Mouse (Mus musculus): ENCODE measurements at regions not wholly inside any gene's neighbourhood (a gene's known extent, or its start where the extent isn't known, plus 50 kb on each side); places are given as distances from the start of the nearest gene placed in this dataset.

- Histone ChIP-seq H3K9ac (ENCODE audit: low read depth, low read length) (no peak overlapping the region), H3K27ac (ENCODE audit: low read length) (0 out of 2 replicates have a peak overlapping the region, but pooled peaks have one; percentile 4), H3K4me1 (ENCODE audit: control insufficient read depth, insufficient read depth, low read length) (peaks cover 11% of the 10 kb centered on the region; the same call in 1 of the 2 replicates), H3K36me3 (ENCODE audit: control insufficient read depth, insufficient read depth, low read length) (no peaks in the 10 kb centered on the region), H3K4me3 (ENCODE audit: low read depth, low read length) (no peak overlapping the region), H3K4me2 (ENCODE audit: low read length) (no peak overlapping the region), H3K27me3 (ENCODE audit: control insufficient read depth, insufficient read depth, low read depth, low read length) (no peaks in the 10 kb centered on the region), H3K9me3 (replicated peaks; ENCODE audit: control insufficient read depth, low read length, poor library complexity, severe bottlenecking) (no peaks in the 10 kb centered on the region)
- 43% methylated on average over 11 of the region's 11 CpGs for WGBS
- ATAC-seq: no peak
Measured at GRCm38 (mm10) chr12:106607655-106608337, 597.8 kb downstream of the Vrk1 start.

DNA sequence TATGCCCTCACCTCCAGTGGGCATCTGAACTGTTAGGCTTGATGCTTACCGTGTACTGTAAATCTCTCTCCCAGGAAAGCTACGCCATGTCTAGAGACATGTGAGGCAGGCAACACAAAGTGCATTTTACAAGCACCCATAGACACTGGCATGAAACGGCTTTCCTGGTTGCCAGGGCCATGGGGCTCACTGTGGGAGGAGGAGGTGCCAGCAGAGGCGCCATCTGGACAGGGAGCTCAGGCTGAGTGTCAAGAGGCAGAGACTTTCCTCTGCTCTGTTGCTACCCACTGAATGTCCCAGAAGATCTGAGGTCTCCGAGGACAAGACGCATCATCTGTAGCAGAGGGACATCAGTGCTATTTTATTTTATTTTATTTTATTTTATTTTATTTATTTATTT lies 608.7 kb downstream of the Vrk1 start:
- Histone ChIP-seq H3K36me3 (ENCODE audit: control insufficient read depth, insufficient read depth, low read length) (no peaks in the 10 kb centered on the region), H3K9ac (ENCODE audit: low read depth, low read length) (no peak overlapping the region), H3K9me3 (replicated peaks; ENCODE audit: control insufficient read depth, low read length, poor library complexity, severe bottlenecking) (no peaks in the 10 kb centered on the region), H3K27me3 (ENCODE audit: control insufficient read depth, insufficient read depth, low read depth, low read length) (no peaks in the 10 kb centered on the region), H3K4me1 (ENCODE audit: control insufficient read depth, insufficient read depth, low read length) (no peaks in the 10 kb centered on the region; the same call in 1 of the 2 replicates), H3K4me3 (ENCODE audit: low read depth, low read length) (no peak overlapping the region), H3K4me2 (ENCODE audit: low read length) (no peak overlapping the region), H3K27ac (ENCODE audit: low read length) (no peak overlapping the region)
- 96% methylated on average over 6 of the region's 6 CpGs for WGBS
- no peak for ATAC-seq

- Histone ChIP-seq H3K36me3 (ENCODE audit: control insufficient read depth, insufficient read depth, low read length) (no peaks in the 10 kb centered on the region), H3K27ac (ENCODE audit: low read length) (peak overlapping the region; percentile 73), H3K4me3 (ENCODE audit: low read depth, low read length) (no peak overlapping the region), H3K9me3 (replicated peaks; ENCODE audit: control insufficient read depth, low read length, poor library complexity, severe bottlenecking) (no peaks in the 10 kb centered on the region), H3K9ac (ENCODE audit: low read depth, low read length) (peak overlapping the region; percentile 8; the same call in 1 of the 2 replicates), H3K27me3 (ENCODE audit: control insufficient read depth, insufficient read depth, low read depth, low read length) (no peaks in the 10 kb centered on the region), H3K4me2 (ENCODE audit: low read length) (peak overlapping the region; percentile 34), H3K4me1 (ENCODE audit: control insufficient read depth, insufficient read depth, low read length) (0 out of 2 replicates have a peak, but pooled peaks cover 3% of the 10 kb centered on the region)
- ATAC-seq: peak; percentile 36; the same call in 1 of the 2 replicates
- 14% methylated on average over 15 of the region's 15 CpGs for WGBS
Measured at GRCm38 (mm10) chr12:106626786-106627185, 616.8 kb downstream of the Vrk1 start.

DNA sequence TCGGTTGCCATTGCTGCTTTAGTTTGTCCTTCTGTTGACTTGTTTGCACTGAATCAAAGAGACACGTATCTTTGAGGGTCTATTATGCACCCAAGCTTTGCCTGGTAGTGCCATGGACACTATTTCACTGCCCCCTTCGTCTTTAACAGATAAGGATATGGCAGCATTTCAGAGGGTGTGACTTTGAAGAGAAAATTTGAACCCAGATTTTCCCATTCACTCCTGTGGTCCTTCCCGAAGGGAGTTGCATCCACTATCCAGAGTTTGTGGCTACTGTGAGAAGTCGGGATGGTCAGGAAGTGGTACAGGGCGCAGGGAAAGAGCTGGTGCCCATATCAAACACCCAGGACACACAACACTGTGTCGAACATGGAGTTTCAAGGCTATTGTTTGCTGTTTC lies 622.5 kb downstream of the Vrk1 start:
- Histone ChIP-seq H3K9ac (ENCODE audit: low read depth, low read length) (no peak overlapping the region), H3K27ac (ENCODE audit: low read length) (no peak overlapping the region), H3K36me3 (ENCODE audit: control insufficient read depth, insufficient read depth, low read length) (no peaks in the 10 kb centered on the region), H3K4me2 (ENCODE audit: low read length) (no peak overlapping the region), H3K9me3 (replicated peaks; ENCODE audit: control insufficient read depth, low read length, poor library complexity, severe bottlenecking) (no peaks in the 10 kb centered on the region), H3K27me3 (ENCODE audit: control insufficient read depth, insufficient read depth, low read depth, low read length) (no peaks in the 10 kb centered on the region), H3K4me3 (ENCODE audit: low read depth, low read length) (no peak overlapping the region), H3K4me1 (ENCODE audit: control insufficient read depth, insufficient read depth, low read length) (no peaks in the 10 kb centered on the region)
- ATAC-seq: no peak
- 85% methylated on average over 7 of the region's 7 CpGs for WGBS

GRCm38 (mm10) chr12:106633096-106633495 lies 623.1 kb downstream of the Vrk1 start:
- H3K27me3 ChIP-seq (ENCODE audit: control insufficient read depth, insufficient read depth, low read depth, low read length): no peaks in the 10 kb centered on the region
- no peak overlapping the region for H3K4me3 ChIP-seq (ENCODE audit: low read depth, low read length)
- H3K4me2 ChIP-seq (ENCODE audit: low read length): no peak overlapping the region
- H3K9ac ChIP-seq (ENCODE audit: low read depth, low read length): no peak overlapping the region
- H3K27ac ChIP-seq (ENCODE audit: low read length): no peak overlapping the region
- no peaks in the 10 kb centered on the region for H3K36me3 ChIP-seq (ENCODE audit: control insufficient read depth, insufficient read depth, low read length)
- no peaks in the 10 kb centered on the region for H3K4me1 ChIP-seq (ENCODE audit: control insufficient read depth, insufficient read depth, low read length)
- ATAC-seq: no peak
- H3K9me3 ChIP-seq (replicated peaks; ENCODE audit: control insufficient read depth, low read length, poor library complexity, severe bottlenecking): no peaks in the 10 kb centered on the region
- 12% methylated on average over 8 of the region's 8 CpGs for WGBS

DNA sequence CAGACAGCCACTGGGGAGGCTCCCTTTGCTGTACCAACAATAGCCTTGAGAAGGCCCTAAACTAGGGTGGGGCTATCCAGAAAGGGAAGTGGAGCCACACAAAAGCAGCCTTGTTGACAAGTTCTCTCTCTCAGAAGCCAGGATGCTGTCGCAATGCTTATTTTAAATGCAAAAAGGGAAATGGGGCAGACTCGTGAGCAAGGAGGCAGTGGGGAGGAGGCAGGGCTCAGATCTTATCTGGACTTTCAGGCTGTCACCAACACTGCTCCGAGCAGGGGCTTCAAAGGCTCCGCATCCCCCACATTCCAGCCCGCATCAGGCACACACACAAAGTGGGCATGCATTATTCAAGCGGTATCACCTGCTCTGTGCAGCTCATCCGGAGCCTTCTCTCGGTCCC lies 648.3 kb downstream of the Vrk1 start:
- Histone ChIP-seq H3K9ac (ENCODE audit: low read depth, low read length) (peak overlapping the region; percentile 17; the same call in 1 of the 2 replicates), H3K27ac (ENCODE audit: low read length) (peak overlapping the region; percentile 45), H3K4me2 (ENCODE audit: low read length) (peak overlapping the region; percentile 13; the same call in 1 of the 2 replicates), H3K4me3 (ENCODE audit: low read depth, low read length) (no peak overlapping the region), H3K36me3 (ENCODE audit: control insufficient read depth, insufficient read depth, low read length) (no peaks in the 10 kb centered on the region), H3K27me3 (ENCODE audit: control insufficient read depth, insufficient read depth, low read depth, low read length) (no peaks in the 10 kb centered on the region), H3K4me1 (ENCODE audit: control insufficient read depth, insufficient read depth, low read length) (peaks cover 11% of the 10 kb centered on the region), H3K9me3 (replicated peaks; ENCODE audit: control insufficient read depth, low read length, poor library complexity, severe bottlenecking) (no peaks in the 10 kb centered on the region)
- ATAC-seq: peak; percentile 62
- 17% methylated on average over 8 of the region's 8 CpGs for WGBS

DNA sequence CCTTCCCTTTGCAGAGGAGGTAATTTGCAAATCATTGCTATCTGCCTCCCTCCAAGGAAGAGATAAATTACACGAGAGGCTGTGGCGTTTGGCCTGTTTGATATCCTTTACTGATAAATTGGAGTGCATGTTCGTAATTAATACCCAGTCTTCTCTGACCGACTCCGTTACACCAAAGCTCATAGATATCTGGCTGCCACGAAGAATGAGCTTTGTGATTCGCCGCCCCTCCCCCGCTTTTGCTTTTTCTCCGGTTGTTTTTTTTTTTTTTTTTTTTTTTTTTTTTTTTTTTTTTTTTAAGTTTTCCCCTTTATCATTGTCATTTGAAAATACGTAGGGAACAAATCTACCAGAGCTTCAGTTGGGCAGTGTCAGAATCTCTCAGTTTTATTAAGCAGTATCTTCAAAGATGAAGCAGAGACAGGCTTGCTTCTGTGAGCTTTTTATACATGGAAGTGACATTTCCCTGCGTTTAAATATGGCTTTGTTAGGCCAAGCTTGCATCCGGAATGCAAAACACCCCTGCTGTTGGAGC lies 663.3 kb downstream of the Vrk1 start:
- Histone ChIP-seq H3K9ac (ENCODE audit: low read depth, low read length) (no peak overlapping the region), H3K27ac (ENCODE audit: low read length) (no peak overlapping the region), H3K4me3 (ENCODE audit: low read depth, low read length) (no peak overlapping the region), H3K36me3 (ENCODE audit: control insufficient read depth, insufficient read depth, low read length) (no peaks in the 10 kb centered on the region), H3K4me2 (ENCODE audit: low read length) (no peak overlapping the region), H3K9me3 (replicated peaks; ENCODE audit: control insufficient read depth, low read length, poor library complexity, severe bottlenecking) (no peaks in the 10 kb centered on the region), H3K4me1 (ENCODE audit: control insufficient read depth, insufficient read depth, low read length) (peaks cover 5% of the 10 kb centered on the region; the same call in 1 of the 2 replicates), H3K27me3 (ENCODE audit: control insufficient read depth, insufficient read depth, low read depth, low read length) (no peaks in the 10 kb centered on the region)
- 24% methylated on average over 13 of the region's 13 CpGs for WGBS
- no peak for ATAC-seq

DNA sequence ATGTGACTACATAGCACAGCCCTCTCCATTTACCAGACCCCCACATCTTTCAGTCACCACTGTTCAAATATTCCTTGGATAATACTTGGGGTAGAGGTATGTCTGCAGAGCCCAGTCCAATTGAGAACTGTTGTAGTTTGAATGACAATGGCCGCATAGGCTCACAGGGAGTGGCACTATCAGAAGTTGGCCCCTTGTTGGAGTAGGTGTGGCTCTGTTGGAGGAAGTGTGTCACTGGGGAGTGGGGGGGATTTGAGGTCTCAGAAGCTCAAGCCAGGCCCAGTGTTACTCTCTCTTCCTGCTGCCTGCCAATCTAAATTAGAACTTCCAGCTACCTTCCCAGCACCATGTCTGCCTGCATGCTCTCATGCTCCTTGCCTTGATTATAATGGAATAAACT lies 664.7 kb downstream of the Vrk1 start:
- no peak for ATAC-seq
- Histone ChIP-seq H3K4me2 (ENCODE audit: low read length) (no peak overlapping the region), H3K9ac (ENCODE audit: low read depth, low read length) (no peak overlapping the region), H3K27me3 (ENCODE audit: control insufficient read depth, insufficient read depth, low read depth, low read length) (no peaks in the 10 kb centered on the region), H3K9me3 (replicated peaks; ENCODE audit: control insufficient read depth, low read length, poor library complexity, severe bottlenecking) (no peaks in the 10 kb centered on the region), H3K27ac (ENCODE audit: low read length) (no peak overlapping the region), H3K36me3 (ENCODE audit: control insufficient read depth, insufficient read depth, low read length) (no peaks in the 10 kb centered on the region), H3K4me1 (ENCODE audit: control insufficient read depth, insufficient read depth, low read length) (peaks cover 5% of the 10 kb centered on the region; the same call in 1 of the 2 replicates), H3K4me3 (ENCODE audit: low read depth, low read length) (no peak overlapping the region)
- 100% methylated on average over 1 of the region's 1 CpGs for WGBS

DNA sequence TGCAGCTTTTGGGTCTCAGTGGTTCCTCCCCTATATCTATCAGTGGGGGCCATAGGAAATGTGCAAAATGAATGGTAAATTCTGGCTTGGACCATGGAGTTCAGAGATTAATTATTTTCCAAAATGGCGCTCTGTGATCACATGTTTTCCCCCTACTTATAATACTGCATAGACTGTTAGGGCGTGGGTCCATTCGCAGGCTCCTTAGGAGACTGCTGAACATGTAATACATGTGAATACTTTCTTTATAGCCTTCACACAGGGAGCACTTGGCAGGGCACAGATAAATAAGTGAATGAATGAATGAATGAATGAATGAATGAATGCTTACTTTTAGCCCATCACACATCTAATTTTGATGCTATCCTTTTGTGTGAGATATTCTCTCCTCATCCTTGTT lies 666.1 kb downstream of the Vrk1 start:
- H3K27ac ChIP-seq (ENCODE audit: low read length): no peak overlapping the region
- no peak overlapping the region for H3K4me3 ChIP-seq (ENCODE audit: low read depth, low read length)
- no peaks in the 10 kb centered on the region for H3K9me3 ChIP-seq (replicated peaks; ENCODE audit: control insufficient read depth, low read length, poor library complexity, severe bottlenecking)
- H3K4me2 ChIP-seq (ENCODE audit: low read length): no peak overlapping the region
- WGBS: 94% methylated on average over 3 of the region's 3 CpGs
- no peak for ATAC-seq
- no peaks in the 10 kb centered on the region for H3K27me3 ChIP-seq (ENCODE audit: control insufficient read depth, insufficient read depth, low read depth, low read length)
- no peaks in the 10 kb centered on the region for H3K36me3 ChIP-seq (ENCODE audit: control insufficient read depth, insufficient read depth, low read length)
- H3K4me1 ChIP-seq (ENCODE audit: control insufficient read depth, insufficient read depth, low read length): peaks cover 5% of the 10 kb centered on the region; the same call in 1 of the 2 replicates
- no peak overlapping the region for H3K9ac ChIP-seq (ENCODE audit: low read depth, low read length)

All from midbrain, embryonic 16.5 days (tissue).